Mouse (Mus musculus): Measurements from ENCODE around the gene Abcc10.

Gene Abcc10

GRCm38 (mm10) chr17:46258279-46259053 lies 69.7 kb downstream of the Abcc10 start:
- no peak for DNase-seq (ENCODE audit: low spot score)

GRCm38 (mm10) chr17:46255147-46255546 lies 73.0 kb downstream of the Abcc10 start:
- no peak for DNase-seq (ENCODE audit: low spot score)

- DNase-seq (ENCODE audit: low spot score) = peak; percentile 41
Measured at GRCm38 (mm10) chr17:46254106-46254505, 74.0 kb downstream of the Abcc10 start.

- peak; percentile 94 for DNase-seq (ENCODE audit: low spot score)
Measured at GRCm38 (mm10) chr17:46253452-46254084, 74.6 kb downstream of the Abcc10 start, which contains the start of gene Lrrc73. Gene Lrrc73, plus strand, starts transcription at chr17:46253531.

Measured in retina, embryonic 14.5 days (tissue).